Mouse (Mus musculus) CH12F3 (cell line): ENCODE measurements at regions not wholly inside any gene's neighbourhood (a gene's known extent, or its start where the extent isn't known, plus 50 kb on each side); places are given as distances from the start of the nearest gene placed in this dataset.
"Not testable (repeated sequence)": the region's sequence is repeated elsewhere in the genome, so short reads cannot be mapped to it uniquely, and the experiment has no call there.

Experiments used
- in situ Hi-C: fragments of 300-500 bp; cut with MboI; formaldehyde crosslinking; loops from 2 replicates; pipeline ENCODE4 v1.14.3; 2020; ENCODE audit warnings: low sequenced_read_pairs

DNA sequence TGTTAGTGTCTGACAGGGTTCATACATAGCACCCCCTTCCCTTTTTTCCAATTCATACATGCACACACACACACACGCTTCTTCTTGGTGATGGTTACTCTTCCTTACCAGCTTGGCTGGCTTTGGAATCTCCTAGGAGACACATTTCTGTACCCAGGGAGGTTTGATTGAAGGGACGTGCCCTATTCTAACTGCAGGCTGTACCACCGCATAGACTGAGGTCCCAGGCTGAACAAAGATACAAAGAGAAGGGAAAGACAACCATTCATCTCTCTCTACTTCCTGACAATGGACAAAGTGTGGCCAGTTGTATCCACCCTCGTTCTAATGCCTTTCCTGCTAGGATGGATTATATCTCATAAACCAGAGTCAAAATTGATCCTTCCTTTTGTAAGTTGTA lies 100.0 kb downstream of the Raet1d start:
- in situ Hi-C loops, result not testable (repeated sequence)

DNA sequence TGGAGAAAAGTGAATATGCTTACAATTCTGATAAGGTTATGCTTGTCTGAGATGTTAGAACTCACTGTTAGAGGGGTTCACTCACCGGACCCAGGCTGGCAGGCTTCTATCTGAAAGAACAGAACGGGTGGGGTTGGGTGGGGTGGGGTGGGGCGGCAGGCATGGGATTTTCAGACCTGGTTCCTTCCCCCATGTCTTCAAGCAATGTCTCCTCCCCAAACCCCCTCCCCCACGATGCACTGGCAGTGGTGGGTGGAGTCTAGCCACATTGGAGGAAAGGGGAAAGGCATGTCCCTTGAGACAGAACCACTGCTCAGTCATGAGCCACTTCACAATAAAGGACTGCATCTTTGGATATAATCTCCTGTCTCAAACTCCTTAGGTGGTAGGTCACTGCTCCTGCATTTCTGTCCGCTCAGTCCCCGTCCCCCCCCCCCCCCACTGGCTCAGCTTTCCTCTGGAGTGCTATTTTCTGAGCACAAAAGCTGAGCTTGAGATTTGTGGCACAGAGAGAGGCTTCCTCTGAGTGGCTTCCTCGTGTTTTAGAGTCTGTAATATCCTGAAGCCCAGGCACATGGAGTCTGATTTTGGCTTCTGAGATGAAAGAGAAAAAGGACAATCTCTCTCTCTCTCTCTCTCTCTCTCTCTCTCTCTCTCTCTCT lies 100.6 kb downstream of the Raet1d start:
- in situ Hi-C loops, result not testable (repeated sequence)

DNA sequence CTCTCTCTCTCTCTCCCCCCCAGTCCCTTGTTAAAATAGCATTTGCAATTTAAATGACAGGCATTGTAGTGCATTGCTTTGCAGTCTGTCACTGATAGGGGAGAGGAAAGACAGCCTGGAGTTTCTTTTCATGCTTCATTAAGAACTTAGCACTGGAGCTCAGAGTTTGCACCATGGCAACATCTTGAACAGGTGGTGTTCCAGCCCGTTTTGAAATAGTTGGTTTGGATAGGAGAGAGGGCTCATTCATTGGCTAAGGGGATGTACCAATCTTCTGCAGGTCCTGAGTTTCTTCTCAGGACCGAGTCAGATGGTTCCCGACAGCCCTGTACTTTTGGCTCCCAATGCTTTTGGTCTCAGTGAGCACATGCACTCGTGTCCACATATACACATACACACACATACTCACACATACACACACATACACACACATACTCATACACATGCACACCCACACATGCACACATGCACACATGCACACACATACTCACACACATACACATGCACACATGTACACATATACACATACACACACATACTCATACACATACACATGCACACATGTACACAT lies 101.2 kb downstream of the Raet1d start:
- in situ Hi-C loops, result not testable (repeated sequence)

DNA sequence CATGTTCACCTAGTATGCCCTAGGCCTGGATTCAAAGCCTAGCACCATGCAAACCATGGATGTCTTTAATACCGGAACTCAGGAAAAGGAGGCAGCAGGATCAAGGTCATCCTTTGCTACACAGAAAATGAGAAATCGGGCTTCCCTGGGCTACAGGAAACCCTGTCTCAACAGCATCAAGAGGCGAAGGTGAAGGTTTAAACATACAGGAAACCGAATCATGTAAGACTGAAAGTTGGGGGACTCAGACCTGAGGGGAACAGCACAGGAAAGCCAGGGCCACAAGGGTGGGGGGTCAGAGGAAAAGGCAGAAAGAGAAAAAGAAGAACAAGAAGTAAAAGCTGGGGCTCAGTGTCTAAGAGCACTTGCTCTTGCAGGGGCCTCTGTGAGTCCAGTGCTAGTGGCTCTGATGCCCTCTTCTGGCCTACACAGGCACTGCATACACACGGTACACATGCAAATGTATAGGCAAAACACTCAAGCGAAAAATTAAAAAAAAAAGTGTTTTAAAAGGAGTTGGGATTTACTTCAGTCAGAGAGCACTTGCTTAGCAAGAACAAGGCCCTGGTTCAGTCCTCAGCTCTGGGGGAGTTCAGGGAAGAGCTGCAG lies 111.5 kb downstream of the Raet1d start:
- in situ Hi-C loops, result not testable (repeated sequence)

DNA sequence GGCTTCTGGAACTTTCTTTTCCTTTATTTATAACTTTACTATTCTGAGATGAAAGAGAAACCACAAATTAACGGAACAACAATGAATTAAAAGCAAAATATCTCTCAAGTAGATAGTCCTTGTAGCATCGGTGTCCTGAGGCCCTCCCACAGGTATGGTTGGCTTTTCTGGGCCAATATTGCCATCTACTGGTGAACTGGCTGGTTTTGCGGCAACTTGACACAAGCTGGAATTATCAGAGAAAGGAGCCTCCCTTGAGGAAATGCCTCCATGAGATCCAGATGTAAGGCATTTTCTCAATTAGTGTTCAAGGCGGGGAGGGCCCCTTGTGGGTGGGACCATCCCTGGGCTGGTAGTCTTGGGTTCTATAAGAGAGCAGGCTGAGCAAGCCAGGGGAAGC lies 119.5 kb downstream of the Raet1d start:
- in situ Hi-C loops, result loop anchor here (25.0 kb wide), 1 partner anchor 443 kb away; no protein-coding TSS in a partner anchor

DNA sequence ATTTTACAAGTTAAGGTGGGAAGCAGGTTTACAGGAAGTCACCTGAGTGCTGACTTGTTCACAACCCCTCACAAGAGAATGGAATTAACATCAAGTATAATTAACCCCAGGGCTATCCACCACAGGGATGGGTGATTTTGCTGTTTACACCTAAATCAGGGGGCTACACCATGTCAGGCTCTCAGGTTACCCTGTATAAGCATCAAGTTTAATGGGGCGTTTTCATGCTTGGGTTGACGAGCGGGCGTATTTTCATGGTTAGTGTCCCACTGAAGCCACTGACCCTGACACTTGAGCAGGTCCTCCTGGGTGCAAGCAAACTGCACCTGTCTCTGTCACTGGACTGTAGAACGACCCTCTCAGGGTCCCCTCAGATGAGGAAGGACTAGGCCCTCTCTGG lies 126.7 kb downstream of the Raet1d start:
- in situ Hi-C loops, result loop anchor here (25.0 kb wide), 1 partner anchor 450 kb away; no protein-coding TSS in a partner anchor

DNA sequence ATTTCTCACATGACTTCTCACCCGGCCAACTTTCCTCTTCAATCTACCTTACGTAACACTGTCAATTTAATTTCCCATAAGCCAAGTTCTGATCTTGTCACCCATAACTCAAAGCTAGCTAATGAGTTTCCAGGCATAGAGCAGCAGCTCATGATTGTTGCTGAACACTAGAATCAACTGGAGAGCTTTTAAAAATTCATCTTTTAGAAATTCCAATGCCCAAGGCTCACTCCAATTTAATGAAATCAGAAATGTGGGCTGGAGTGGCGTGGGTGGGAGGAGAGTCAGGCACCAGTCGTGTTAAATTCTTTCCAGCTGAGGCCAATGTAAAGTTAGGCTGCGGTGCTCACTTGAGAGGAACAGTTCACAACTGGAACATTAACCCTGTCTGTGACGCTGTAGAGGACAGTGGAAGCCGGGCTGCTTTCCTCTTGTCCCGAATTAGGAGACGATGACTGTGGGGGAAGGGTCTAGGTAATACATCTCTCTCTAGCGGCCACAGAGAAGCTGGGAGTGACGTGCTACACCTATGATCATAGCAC lies 131.5 kb downstream of the Raet1d start:
- in situ Hi-C loops, result loop anchor here (25.0 kb wide), 1 partner anchor 455 kb away; no protein-coding TSS in a partner anchor

DNA sequence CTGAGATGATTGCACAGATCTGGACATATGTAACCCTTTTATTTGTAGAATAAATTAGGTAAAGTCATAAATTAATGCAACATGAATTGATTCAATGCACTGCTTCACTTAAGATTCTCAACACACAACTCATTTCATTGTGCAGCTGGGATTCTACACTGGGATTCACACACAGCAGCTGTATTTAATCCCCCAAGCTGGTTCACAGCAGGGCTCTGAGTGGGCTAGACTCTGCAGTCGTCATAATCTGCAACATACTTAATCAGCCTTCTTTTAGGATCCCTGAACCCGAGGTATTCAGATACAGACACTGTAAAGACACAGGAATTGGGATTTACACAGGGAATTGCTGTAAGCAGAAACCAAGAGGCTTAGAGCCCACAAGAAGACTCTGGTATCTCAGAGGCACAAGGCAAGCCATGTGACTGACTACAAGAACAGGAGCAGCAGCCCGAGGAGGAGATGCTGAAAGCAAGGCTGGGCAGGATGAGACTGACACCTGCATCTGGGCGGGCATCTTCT lies 135.7 kb downstream of the Raet1d start:
- in situ Hi-C loops, result loop anchor here (25.0 kb wide), 1 partner anchor 459 kb away; no protein-coding TSS in a partner anchor
